Mouse (Mus musculus) kidney, embryonic 14.5 days (tissue): ENCODE data around the gene Adamtsl3. TPM values are rescaled to one million over a fixed set of nuclear protein-coding genes. Genes with fewer than 3 reads are reported as not detected.

Experiments
- ATAC-seq: fragments of 200-750 bp; cut with Nextera tagmentation; 2 replicates; pipeline ENCODE4 v1.8.0; 2017; ENCODE audit warnings: moderate number of reproducible peaks, mild to moderate bottlenecking, moderate TSS enrichment, moderate library complexity; ENCODE audit not compliant: low FRiP score, low TSS enrichment
- H3K27ac ChIP-seq: fragments of 300-500 bp; sonication (generic); 2 replicates; pipeline ENCODE4 v1.5.1; 2014; ENCODE audit warnings: low read depth, mild to moderate bottlenecking, low read length, moderate library complexity, mixed read lengths
- H3K27me3 ChIP-seq: fragments of 300-500 bp; sonication (generic); 2 replicates; pipeline ENCODE4 v1.6.1; 2014; ENCODE audit warnings: mild to moderate bottlenecking, low read length; ENCODE audit not compliant: control insufficient read depth, insufficient read depth
- H3K36me3 ChIP-seq: fragments of 300-500 bp; sonication (generic); 2 replicates; pipeline ENCODE4 v1.6.1; 2014; ENCODE audit warnings: low read length, mixed read lengths; ENCODE audit not compliant: control insufficient read depth, insufficient read depth
- H3K4me1 ChIP-seq: fragments of 300-500 bp; sonication (generic); 2 replicates; pipeline ENCODE4 v1.6.1; 2014; ENCODE audit warnings: low read length, mixed read lengths; ENCODE audit not compliant: control insufficient read depth, insufficient read depth
- H3K4me2 ChIP-seq: fragments of 300-500 bp; sonication (generic); replicated peaks from 2 replicates; pipeline ENCODE4 v1.6.1; 2014; ENCODE audit warnings: low read depth, mild to moderate bottlenecking, low read length
- H3K4me3 ChIP-seq: fragments of 300-500 bp; sonication (generic); 2 replicates; pipeline ENCODE4 v1.5.1; 2014; ENCODE audit warnings: mild to moderate bottlenecking, low read length
- H3K9ac ChIP-seq: fragments of 300-500 bp; sonication (generic); 2 replicates; pipeline ENCODE4 v1.6.1; 2014; ENCODE audit warnings: low read depth, mild to moderate bottlenecking, low read length, moderate library complexity
- H3K9me3 ChIP-seq: fragments of 300-500 bp; sonication (generic); 2 replicates; pipeline ENCODE4 v1.6.1; 2016; ENCODE audit warnings: low read length; ENCODE audit not compliant: control insufficient read depth
- WGBS: fragments of 180-500 bp; shearing (Covaris S2); extraction: QIAGEN DNeasy Blood & Tissue Kit; methylation state at CpG from one replicate; pipeline ENCODE4 v1.1.7; 2014; 5-methylcytosine and 5-hydroxymethylcytosine counted together
- polyA plus RNA-seq: library from polyadenylated mRNA; unstranded; fragments of >200 nt; fragmentation: Nextera tagmentation; extraction: Ambion mirVana; gene quantifications from 2 replicates; pipeline ENCODE4 v1.2.1, GENCODE M21; 2014

Gene Adamtsl3
- polyA plus RNA-seq, 1 experiment from 2014 or later = 0.39 TPM

GRCm38 (mm10) chr7:82346706-82347105 is 11.2 kb downstream of the Adamtsl3 start:
- no peak overlapping the region for H3K4me2 ChIP-seq
- no peaks in the 10 kb centered on the region for H3K4me1 ChIP-seq
- no peak for ATAC-seq

GRCm38 (mm10) chr7:82349796-82350195 is 14.3 kb downstream of the Adamtsl3 start:
- H3K9ac ChIP-seq = no peak overlapping the region
- ATAC-seq = no peak
- no peaks in the 10 kb centered on the region for H3K27me3 ChIP-seq
- no peak overlapping the region for H3K4me3 ChIP-seq
- no peaks in the 10 kb centered on the region for H3K36me3 ChIP-seq
- H3K4me2 ChIP-seq = no peak overlapping the region
- H3K27ac ChIP-seq = no peak overlapping the region
- no peaks in the 10 kb centered on the region for H3K9me3 ChIP-seq
- 75% methylated on average over 7 of the region's 7 CpGs for WGBS
- H3K4me1 ChIP-seq = no peaks in the 10 kb centered on the region

More at GRCm38 (mm10) chr7:82346706-82347105, 11.2 kb downstream of the Adamtsl3 start:
- H3K36me3 ChIP-seq = no peaks in the 10 kb centered on the region
- no peak overlapping the region for H3K9ac ChIP-seq
- no peak overlapping the region for H3K4me3 ChIP-seq
- H3K27ac ChIP-seq = no peak overlapping the region
- WGBS = 56% methylated on average over 2 of the region's 2 CpGs
- no peaks in the 10 kb centered on the region for H3K9me3 ChIP-seq
- H3K27me3 ChIP-seq = no peaks in the 10 kb centered on the region

GRCm38 (mm10) chr7:82350421-82350820 is 14.9 kb downstream of the Adamtsl3 start:
- WGBS = 89% methylated on average over 3 of the region's 3 CpGs
- Histone ChIP-seq H3K9me3 (no peaks in the 10 kb centered on the region), H3K9ac (no peak overlapping the region), H3K4me1 (no peaks in the 10 kb centered on the region), H3K4me2 (no peak overlapping the region), H3K27ac (no peak overlapping the region), H3K4me3 (no peak overlapping the region), H3K36me3 (no peaks in the 10 kb centered on the region), H3K27me3 (no peaks in the 10 kb centered on the region)
- ATAC-seq = no peak

GRCm38 (mm10) chr7:82359146-82359545 is 23.7 kb downstream of the Adamtsl3 start:
- H3K27ac ChIP-seq = no peak overlapping the region

GRCm38 (mm10) chr7:82359674-82360073 is 24.2 kb downstream of the Adamtsl3 start:
- no peaks in the 10 kb centered on the region for H3K27me3 ChIP-seq
- WGBS = 75% methylated on average over 5 of the region's 5 CpGs
- H3K4me1 ChIP-seq = no peaks in the 10 kb centered on the region
- no peaks in the 10 kb centered on the region for H3K9me3 ChIP-seq
- ATAC-seq = no peak
- no peaks in the 10 kb centered on the region for H3K36me3 ChIP-seq
- no peak overlapping the region for H3K9ac ChIP-seq
- H3K4me2 ChIP-seq = no peak overlapping the region
- H3K27ac ChIP-seq = no peak overlapping the region
- H3K4me3 ChIP-seq = no peak overlapping the region

More at GRCm38 (mm10) chr7:82359146-82359545, 23.7 kb downstream of the Adamtsl3 start:
- no peak for ATAC-seq
- H3K4me3 ChIP-seq = no peak overlapping the region
- no peaks in the 10 kb centered on the region for H3K36me3 ChIP-seq
- H3K4me2 ChIP-seq = no peak overlapping the region
- WGBS = 84% methylated on average over 5 of the region's 5 CpGs
- no peaks in the 10 kb centered on the region for H3K27me3 ChIP-seq
- no peaks in the 10 kb centered on the region for H3K9me3 ChIP-seq
- H3K4me1 ChIP-seq = no peaks in the 10 kb centered on the region
- no peak overlapping the region for H3K9ac ChIP-seq

GRCm38 (mm10) chr7:82360186-82360585 is 24.7 kb downstream of the Adamtsl3 start:
- no peak overlapping the region for H3K4me3 ChIP-seq
- H3K27ac ChIP-seq = no peak overlapping the region
- no peaks in the 10 kb centered on the region for H3K9me3 ChIP-seq
- no peak overlapping the region for H3K4me2 ChIP-seq
- H3K27me3 ChIP-seq = no peaks in the 10 kb centered on the region
- ATAC-seq = no peak
- 89% methylated on average over 4 of the region's 4 CpGs for WGBS
- no peaks in the 10 kb centered on the region for H3K36me3 ChIP-seq
- H3K4me1 ChIP-seq = no peaks in the 10 kb centered on the region
- no peak overlapping the region for H3K9ac ChIP-seq

- no peaks in the 10 kb centered on the region for H3K9me3 ChIP-seq
- no peaks in the 10 kb centered on the region for H3K36me3 ChIP-seq
- WGBS = 77% methylated on average over 5 of the region's 5 CpGs
- H3K27me3 ChIP-seq = no peaks in the 10 kb centered on the region
- ATAC-seq = no peak
- no peak overlapping the region for H3K4me2 ChIP-seq
- H3K9ac ChIP-seq = no peak overlapping the region
- no peak overlapping the region for H3K27ac ChIP-seq
- H3K4me1 ChIP-seq = peaks cover 3% of the 10 kb centered on the region; the same call in 1 of the 2 replicates
- H3K4me3 ChIP-seq = no peak overlapping the region
These were observed 25.6 kb downstream of the Adamtsl3 start for GRCm38 (mm10) chr7:82361127-82361526.

- 91% methylated on average over 3 of the region's 3 CpGs for WGBS
- Histone ChIP-seq H3K4me1 (peaks cover 6% of the 10 kb centered on the region; the same call in 1 of the 2 replicates), H3K4me2 (no peak overlapping the region), H3K9me3 (no peaks in the 10 kb centered on the region), H3K4me3 (no peak overlapping the region), H3K27ac (no peak overlapping the region), H3K9ac (no peak overlapping the region), H3K36me3 (no peaks in the 10 kb centered on the region), H3K27me3 (no peaks in the 10 kb centered on the region)
- no peak; the same call in 1 of the 2 replicates for ATAC-seq
These were observed 29.1 kb downstream of the Adamtsl3 start for GRCm38 (mm10) chr7:82364567-82364966.

- ATAC-seq = peak; percentile 57; the same call in 1 of the 2 replicates
- Histone ChIP-seq H3K27me3 (no peaks in the 10 kb centered on the region), H3K9ac (no peak overlapping the region), H3K4me1 (peaks cover 6% of the 10 kb centered on the region; the same call in 1 of the 2 replicates), H3K27ac (no peak overlapping the region), H3K4me3 (no peak overlapping the region), H3K4me2 (no peak overlapping the region), H3K9me3 (no peaks in the 10 kb centered on the region), H3K36me3 (no peaks in the 10 kb centered on the region)
- WGBS = 41% methylated on average over 4 of the region's 4 CpGs
These were observed 30.6 kb downstream of the Adamtsl3 start for GRCm38 (mm10) chr7:82366056-82366455.
